ENCODE assay signal across 8 mouse cellular contexts in genomic region chrX:161826186-161826585, GRCm38 (mm10).
DNase-seq lines count a peak whose midpoint lies in the region; ATAC-seq lines count a peak whose summit lies in the region.
"Not testable (repeated sequence)": the region's sequence is repeated elsewhere in the genome, so short reads cannot be mapped to it uniquely, and the experiment has no call there.

No protein-coding gene starts in this region.

- not testable (repeated sequence) for H3K4me2 ChIP-seq in embryonic facial prominence, embryonic 14.5 days (ENCODE audit: low read depth, low read length)

- WGBS in embryonic facial prominence, embryonic 14.5 days = 24% methylated on average over 2 of the region's 2 CpGs

- DNase-seq in 416B (ENCODE audit: low read depth) (peak; percentile 32), R1 (ENCODE audit: low read depth, low spot score) (peak; percentile 14)
- DNase-seq in cerebellum, adult 18-20 months = peak; percentile 4 to 36
- DNase-seq in embryonic facial prominence, embryonic 14.5 days (ENCODE audit: low spot score) = peak; percentile 28
- peak; percentile 21 for DNase-seq in heart, postnatal 4 days
- peak; percentile 40 for DNase-seq in layer of hippocampus, adult 9-10 months (ENCODE audit: low spot score)
- peak; percentile 6 for DNase-seq in lung, postnatal 14 days
- DNase-seq in retina, postnatal 1 day = peak; percentile 60

- not testable (repeated sequence) for H3K36me3 ChIP-seq in embryonic facial prominence, embryonic 14.5 days (ENCODE audit: control insufficient read depth, insufficient read depth, low read length)

- ATAC-seq in embryonic facial prominence, embryonic 14.5 days (ENCODE audit: low read depth) = not testable (repeated sequence)

- not testable (repeated sequence) for H3K4me3 ChIP-seq in embryonic facial prominence, embryonic 14.5 days (ENCODE audit: low read depth, low read length)

- not testable (repeated sequence) for H3K9ac ChIP-seq in embryonic facial prominence, embryonic 14.5 days (ENCODE audit: low read depth, low read length)

- H3K4me1 ChIP-seq in embryonic facial prominence, embryonic 14.5 days (ENCODE audit: control insufficient read depth, insufficient read depth, low read length) = not testable (repeated sequence)

- H3K27me3 ChIP-seq in embryonic facial prominence, embryonic 14.5 days (replicated peaks; ENCODE audit: control insufficient read depth, insufficient read depth, low read length) = not testable (repeated sequence)

- not testable (repeated sequence) for H3K9me3 ChIP-seq in embryonic facial prominence, embryonic 14.5 days (ENCODE audit: control insufficient read depth, low read length)

- not testable (repeated sequence) for H3K27ac ChIP-seq in embryonic facial prominence, embryonic 14.5 days (replicated peaks; ENCODE audit: low read depth, low read length)

Comparison
In these comparisons a context has a peak if more than half of its experiments do, and no peak if none do; other contexts are left out.
1. DNase-seq: peak in every context shown above with its lines; median percentile 60 in retina, postnatal 1 day; 40 in layer of hippocampus, adult 9-10 months; 32 in 416B; 28 in embryonic facial prominence, embryonic 14.5 days; 21 in heart, postnatal 4 days; 20 in cerebellum, adult 18-20 months; 14 in R1; 6 in lung, postnatal 14 days.